Mouse (Mus musculus): Measurements from ENCODE around the gene Vwa8. TPM values are rescaled to one million over a fixed set of nuclear protein-coding genes. Genes with fewer than 3 reads are reported as not detected.

The Vwa8 gene
- polyA plus RNA-seq, 1 experiment from 2014 or later, result 6.0 TPM

DNA sequence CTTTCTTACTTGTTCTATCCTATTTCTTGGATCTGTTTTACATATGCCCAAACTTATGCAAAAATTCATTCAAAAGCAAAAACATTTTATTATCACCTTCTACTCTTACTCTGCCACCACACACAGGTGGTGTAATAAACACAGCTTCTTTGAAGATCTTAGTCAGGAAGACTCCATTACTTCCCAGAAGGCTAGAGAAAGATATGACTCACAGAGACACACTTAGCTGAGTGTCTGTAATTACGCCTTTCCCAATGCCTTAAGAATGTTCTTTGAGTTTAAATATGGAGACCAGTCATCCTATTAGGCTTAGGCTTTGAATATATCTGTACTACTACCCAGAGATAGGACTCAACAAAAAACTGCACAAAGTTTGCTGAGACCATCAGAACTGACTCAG, 338.1 kb downstream of the Vwa8 start:
- Histone ChIP-seq H3K36me3 (peaks cover 6% of the 10 kb centered on the region; the same call in 1 of the 2 replicates), H3K4me1 (replicated peaks) (no peaks in the 10 kb centered on the region), H3K27me3 (no peaks in the 10 kb centered on the region), H3K27ac (no peak overlapping the region), H3K9ac (no peak overlapping the region), H3K4me3 (replicated peaks) (no peak overlapping the region), H3K4me2 (no peak overlapping the region), H3K9me3 (replicated peaks) (no peaks in the 10 kb centered on the region)
- 69% methylated on average over 1 of the region's 1 CpGs for WGBS (ENCODE audit: insufficient replicate concordance)
- DNase-seq, result no peak
- ATAC-seq (ENCODE audit: low read depth), result no peak

DNA sequence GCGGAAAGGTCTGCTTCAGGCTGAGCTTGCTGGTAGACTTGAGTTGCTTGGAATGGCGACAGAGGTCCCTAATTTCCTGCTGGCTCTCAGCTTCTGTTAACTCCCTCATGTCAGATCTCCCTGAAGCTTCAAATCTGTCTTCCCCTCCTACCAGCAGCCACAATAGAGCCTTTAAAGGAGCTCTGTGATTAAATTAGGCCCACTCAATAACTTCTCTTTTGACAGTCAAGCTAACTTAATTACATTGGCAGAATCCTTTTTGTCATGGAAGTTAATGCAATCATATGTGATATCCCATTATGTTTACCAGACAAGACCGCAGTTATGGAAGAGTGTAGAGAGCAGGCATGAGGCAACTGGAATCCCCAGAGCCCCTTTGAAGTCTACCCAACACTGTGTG, 347.9 kb downstream of the Vwa8 start:
- no peaks in the 10 kb centered on the region for H3K27me3 ChIP-seq
- ATAC-seq (ENCODE audit: low read depth) (no peak), DNase-seq (no peak)

DNA sequence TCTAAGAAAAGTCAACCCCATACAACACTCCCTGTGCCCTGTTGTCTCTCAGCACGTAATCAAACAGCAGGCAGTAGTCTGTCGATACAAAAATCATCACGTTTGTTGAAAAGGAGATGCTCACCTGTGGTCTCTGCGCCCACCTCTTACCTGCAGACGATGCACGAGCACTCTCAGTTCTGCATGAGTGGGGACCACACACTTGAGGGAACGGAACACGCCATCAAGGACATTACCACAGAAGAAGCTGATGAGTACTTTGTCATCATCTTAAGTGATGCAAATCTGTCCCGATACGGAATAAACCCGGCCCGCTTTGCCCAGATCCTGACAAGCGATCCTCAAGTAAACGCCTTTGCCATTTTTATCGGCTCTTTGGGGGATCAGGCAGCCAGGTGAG, 349.2 kb downstream of the Vwa8 start:
- Histone ChIP-seq H3K27ac (no peak overlapping the region), H3K4me3 (replicated peaks) (no peak overlapping the region), H3K36me3 (no peaks in the 10 kb centered on the region), H3K4me1 (replicated peaks) (no peaks in the 10 kb centered on the region), H3K9me3 (replicated peaks) (no peaks in the 10 kb centered on the region), H3K9ac (no peak overlapping the region), H3K4me2 (no peak overlapping the region), H3K27me3 (no peaks in the 10 kb centered on the region)
- 84% methylated on average over 15 of the region's 15 CpGs for WGBS (ENCODE audit: insufficient replicate concordance)
- DNase-seq, result no peak
- no peak for ATAC-seq (ENCODE audit: low read depth)

More for the DNA sequence above, 347.9 kb downstream of the Vwa8 start:
- no peak overlapping the region for H3K4me3 ChIP-seq (replicated peaks)
- H3K9ac ChIP-seq, result no peak overlapping the region
- 67% methylated on average over 3 of the region's 3 CpGs for WGBS (ENCODE audit: insufficient replicate concordance)
- no peak overlapping the region for H3K4me2 ChIP-seq
- H3K9me3 ChIP-seq (replicated peaks), result no peaks in the 10 kb centered on the region
- no peaks in the 10 kb centered on the region for H3K36me3 ChIP-seq
- H3K27ac ChIP-seq, result no peak overlapping the region
- H3K4me1 ChIP-seq (replicated peaks), result no peaks in the 10 kb centered on the region

DNA sequence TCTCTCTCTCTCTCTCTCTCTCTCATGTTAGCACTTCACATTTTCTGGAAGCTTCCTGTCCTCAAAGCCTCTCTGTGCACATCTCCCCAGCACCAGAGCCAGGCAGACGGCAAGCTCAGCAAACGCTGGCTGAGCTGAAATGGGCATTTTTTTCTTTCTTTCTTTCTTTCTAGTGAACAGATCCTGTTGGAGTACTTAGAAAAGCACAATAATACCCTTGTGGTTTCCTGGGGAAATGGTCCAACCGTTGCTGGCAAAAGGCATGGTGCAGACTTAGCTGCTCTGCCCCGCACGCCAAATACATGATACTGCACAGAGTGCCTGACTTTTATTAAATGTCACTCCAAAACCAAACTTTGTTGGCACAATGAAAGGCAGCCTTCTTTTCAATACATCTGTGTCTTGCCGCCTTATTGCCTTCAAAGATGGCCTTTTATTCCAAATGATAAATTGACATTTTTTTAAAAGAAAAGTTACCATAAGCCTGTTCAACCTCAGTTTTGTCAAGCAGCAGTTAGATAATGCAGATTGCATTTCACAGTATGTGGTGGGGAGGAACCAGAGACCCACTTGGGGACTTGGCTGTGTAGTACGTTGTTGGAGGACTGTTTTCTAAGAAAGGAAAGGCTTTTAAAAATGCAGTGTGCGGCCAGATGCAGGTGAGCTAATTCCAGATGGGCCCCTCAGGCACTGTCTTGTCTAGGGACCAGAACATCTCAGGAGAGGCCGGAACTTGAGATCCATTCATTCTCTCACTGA, 351.5 kb downstream of the Vwa8 start:
- Histone ChIP-seq H3K27me3 (no peaks in the 10 kb centered on the region), H3K4me1 (replicated peaks) (no peaks in the 10 kb centered on the region), H3K4me2 (no peak overlapping the region), H3K27ac (no peak overlapping the region), H3K4me3 (replicated peaks) (no peak overlapping the region), H3K9me3 (replicated peaks) (no peaks in the 10 kb centered on the region), H3K36me3 (no peaks in the 10 kb centered on the region), H3K9ac (no peak overlapping the region)
- 38% methylated on average over 9 of the region's 9 CpGs for WGBS (ENCODE audit: insufficient replicate concordance)
- no peak for ATAC-seq (ENCODE audit: low read depth)
- DNase-seq, result no peak

DNA sequence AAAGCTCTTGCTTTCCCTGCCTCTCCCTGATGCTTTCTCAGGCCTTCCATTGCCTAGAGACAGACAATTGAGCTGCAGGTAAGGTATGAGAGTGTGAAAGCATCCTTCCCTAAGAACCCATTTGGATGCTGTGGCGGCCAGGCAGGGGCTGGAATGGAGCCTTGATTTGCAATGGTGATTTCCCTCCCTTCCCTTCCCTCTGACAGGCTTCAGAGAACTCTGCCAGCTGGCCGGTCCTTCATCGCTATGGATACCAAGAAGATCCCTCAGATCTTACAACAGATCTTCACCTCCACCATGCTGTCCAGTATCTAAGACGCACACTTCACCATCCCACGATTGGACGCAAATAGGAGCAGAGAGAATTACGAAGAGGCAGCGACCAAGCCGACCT, 352.0 kb downstream of the Vwa8 start:
- 75% methylated on average over 9 of the region's 9 CpGs for WGBS (ENCODE audit: insufficient replicate concordance)
- Histone ChIP-seq H3K9ac (no peak overlapping the region), H3K36me3 (no peaks in the 10 kb centered on the region), H3K4me1 (replicated peaks) (no peaks in the 10 kb centered on the region), H3K27me3 (no peaks in the 10 kb centered on the region), H3K4me2 (no peak overlapping the region), H3K9me3 (replicated peaks) (no peaks in the 10 kb centered on the region), H3K4me3 (replicated peaks) (no peak overlapping the region), H3K27ac (no peak overlapping the region)
- DNase-seq (no peak), ATAC-seq (ENCODE audit: low read depth) (no peak)

DNA sequence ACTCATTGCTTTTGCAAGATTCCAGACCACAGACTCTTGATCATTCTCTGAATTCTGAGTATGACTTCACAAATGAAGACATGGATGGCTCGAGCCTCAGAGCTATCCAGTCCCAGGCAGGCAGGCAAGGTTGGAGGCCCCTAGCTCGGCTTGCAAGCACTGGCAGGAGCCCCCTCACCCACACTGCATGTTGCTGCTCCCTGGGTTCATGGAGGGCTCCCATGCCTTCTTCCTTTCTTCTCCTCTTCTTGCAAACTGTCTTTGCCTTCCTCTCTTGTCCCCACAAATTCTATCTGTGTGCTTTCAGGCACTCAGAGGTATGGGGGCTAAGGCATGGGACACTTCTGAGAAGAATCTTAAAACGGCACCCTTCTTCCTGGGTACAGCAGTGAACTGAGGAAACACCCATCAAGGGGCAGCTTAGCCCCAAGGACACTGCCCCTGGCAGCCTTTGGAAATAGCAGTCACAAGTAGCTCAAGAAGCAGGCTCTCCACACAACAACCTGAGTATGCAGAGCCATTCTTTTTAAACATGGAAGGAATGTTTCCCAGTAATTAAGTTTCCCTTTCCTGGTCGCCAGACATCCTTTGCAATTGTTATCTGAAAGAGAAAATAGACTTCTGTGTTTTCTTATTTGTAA, 354.0 kb downstream of the Vwa8 start:
- no peaks in the 10 kb centered on the region for H3K4me1 ChIP-seq (replicated peaks)
- no peaks in the 10 kb centered on the region for H3K27me3 ChIP-seq
- no peak overlapping the region for H3K4me3 ChIP-seq (replicated peaks)
- WGBS (ENCODE audit: insufficient replicate concordance), result 45% methylated on average over 4 of the region's 4 CpGs
- no peaks in the 10 kb centered on the region for H3K36me3 ChIP-seq
- no peak overlapping the region for H3K4me2 ChIP-seq
- DNase-seq, result no peak
- H3K9ac ChIP-seq, result no peak overlapping the region
- no peak for ATAC-seq (ENCODE audit: low read depth)
- no peaks in the 10 kb centered on the region for H3K9me3 ChIP-seq (replicated peaks)
- H3K27ac ChIP-seq, result no peak overlapping the region

DNA sequence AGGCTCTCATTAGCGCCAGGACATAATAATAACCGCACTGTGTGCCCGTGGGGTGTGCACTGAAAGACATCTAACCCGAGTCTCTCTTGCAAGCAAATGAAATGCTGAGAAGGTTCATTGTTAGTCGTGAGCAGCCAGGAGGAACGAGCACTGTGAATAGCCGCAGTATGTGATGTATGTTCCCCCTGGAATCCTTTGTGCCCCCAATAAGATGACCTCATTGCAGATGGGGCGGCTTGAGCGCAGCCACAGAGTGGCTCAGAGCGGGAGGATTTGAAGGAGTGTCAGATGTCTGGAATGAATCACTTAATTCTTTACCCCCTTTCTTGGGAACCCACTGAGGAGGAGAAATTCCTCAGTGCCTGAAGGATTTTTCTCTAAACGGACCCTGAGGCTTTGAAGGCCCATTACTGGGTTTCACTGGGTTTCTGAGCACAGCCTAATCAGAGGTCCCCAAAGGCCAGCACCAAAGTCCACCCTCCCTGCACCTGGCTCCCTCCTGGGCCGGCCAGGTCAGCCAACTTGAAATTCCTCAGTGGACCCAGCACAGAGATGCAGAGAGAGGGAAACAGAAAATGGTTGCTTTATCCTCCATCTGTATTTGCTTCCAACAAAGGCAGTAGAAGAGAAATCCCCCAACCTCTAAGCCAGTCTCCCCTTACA, 354.8 kb downstream of the Vwa8 start:
- 63% methylated on average over 12 of the region's 12 CpGs for WGBS (ENCODE audit: insufficient replicate concordance)
- no peak overlapping the region for H3K9ac ChIP-seq
- DNase-seq, result no peak
- H3K27ac ChIP-seq, result no peak overlapping the region
- no peak for ATAC-seq (ENCODE audit: low read depth)
- no peaks in the 10 kb centered on the region for H3K36me3 ChIP-seq
- no peaks in the 10 kb centered on the region for H3K27me3 ChIP-seq
- H3K4me2 ChIP-seq, result no peak overlapping the region
- no peaks in the 10 kb centered on the region for H3K4me1 ChIP-seq (replicated peaks)
- no peaks in the 10 kb centered on the region for H3K9me3 ChIP-seq (replicated peaks)
- no peak overlapping the region for H3K4me3 ChIP-seq (replicated peaks)

DNA sequence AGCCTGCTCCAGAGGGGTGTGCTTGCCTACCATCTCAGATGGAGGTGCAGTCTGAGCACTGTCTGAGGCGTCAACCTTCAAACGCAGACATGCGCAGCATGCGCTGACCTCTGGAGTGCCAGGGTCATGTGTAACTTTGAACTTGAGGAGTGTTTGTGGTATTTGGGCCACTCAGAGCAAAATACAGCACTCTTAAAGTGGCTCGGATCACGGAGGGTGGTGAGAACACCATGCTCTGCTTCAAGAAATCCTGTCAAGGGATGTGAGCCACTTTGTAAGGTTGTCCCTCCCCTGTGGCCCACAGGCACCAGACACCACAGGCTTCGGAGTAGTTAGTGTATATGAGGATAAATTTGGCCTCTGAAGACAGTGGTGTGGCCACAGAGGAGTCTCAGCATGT, 356.0 kb downstream of the Vwa8 start:
- no peak overlapping the region for H3K27ac ChIP-seq
- no peak for ATAC-seq (ENCODE audit: low read depth)
- H3K4me2 ChIP-seq, result no peak overlapping the region
- H3K4me3 ChIP-seq (replicated peaks), result no peak overlapping the region
- H3K27me3 ChIP-seq, result no peaks in the 10 kb centered on the region
- no peaks in the 10 kb centered on the region for H3K4me1 ChIP-seq (replicated peaks)
- no peaks in the 10 kb centered on the region for H3K36me3 ChIP-seq
- no peak overlapping the region for H3K9ac ChIP-seq
- 84% methylated on average over 7 of the region's 7 CpGs for WGBS (ENCODE audit: insufficient replicate concordance)
- DNase-seq, result no peak
- no peaks in the 10 kb centered on the region for H3K9me3 ChIP-seq (replicated peaks)

DNA sequence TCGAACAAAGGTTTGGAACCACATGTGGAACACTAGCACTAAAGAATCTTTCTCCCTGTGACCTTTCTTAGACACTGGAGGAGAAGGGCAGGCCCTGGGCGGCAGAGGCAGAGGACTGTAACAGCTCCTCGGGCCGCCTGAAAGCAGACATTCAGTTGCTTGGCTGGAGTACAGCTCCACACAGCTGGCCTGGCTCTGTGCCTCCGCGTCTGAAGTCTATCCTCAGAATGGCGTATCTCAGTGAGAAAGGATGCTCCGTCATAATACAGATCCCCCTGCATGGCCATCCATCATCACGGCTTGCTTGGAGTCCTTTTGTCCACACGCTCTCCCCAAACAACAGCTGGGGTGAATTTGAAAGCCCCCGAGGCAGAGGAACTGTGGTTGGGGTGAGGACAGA, 357.4 kb downstream of the Vwa8 start:
- Histone ChIP-seq H3K9me3 (replicated peaks) (no peaks in the 10 kb centered on the region), H3K27ac (no peak overlapping the region), H3K27me3 (no peaks in the 10 kb centered on the region), H3K4me3 (replicated peaks) (no peak overlapping the region), H3K4me1 (replicated peaks) (no peaks in the 10 kb centered on the region), H3K9ac (no peak overlapping the region), H3K36me3 (no peaks in the 10 kb centered on the region), H3K4me2 (no peak overlapping the region)
- ATAC-seq (ENCODE audit: low read depth), result no peak
- whole genome bisulfite sequencing (ENCODE audit: insufficient replicate concordance), result 74% methylated on average over 11 of the region's 11 CpGs
- DNase-seq, result no peak

DNA sequence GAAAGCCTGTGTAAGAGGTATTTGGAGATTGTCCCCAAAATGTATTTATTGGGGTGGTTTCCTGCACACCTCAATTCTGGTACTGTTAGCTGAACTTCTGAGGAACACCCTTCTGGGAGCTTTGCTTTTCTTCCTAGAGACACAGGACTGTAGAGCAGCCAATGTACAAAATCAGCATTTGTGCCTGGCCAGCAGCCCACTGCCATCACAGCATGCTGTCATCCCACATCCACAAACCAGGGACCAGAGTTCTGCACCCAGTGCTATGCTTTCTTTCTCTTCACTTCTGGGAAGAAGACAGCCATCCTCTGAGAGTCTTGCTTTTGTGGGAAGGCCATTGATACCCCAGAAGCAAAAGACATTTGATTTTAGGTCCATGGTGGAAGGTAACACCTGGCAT, 359.6 kb downstream of the Vwa8 start:
- H3K36me3 ChIP-seq, result no peaks in the 10 kb centered on the region

DNA sequence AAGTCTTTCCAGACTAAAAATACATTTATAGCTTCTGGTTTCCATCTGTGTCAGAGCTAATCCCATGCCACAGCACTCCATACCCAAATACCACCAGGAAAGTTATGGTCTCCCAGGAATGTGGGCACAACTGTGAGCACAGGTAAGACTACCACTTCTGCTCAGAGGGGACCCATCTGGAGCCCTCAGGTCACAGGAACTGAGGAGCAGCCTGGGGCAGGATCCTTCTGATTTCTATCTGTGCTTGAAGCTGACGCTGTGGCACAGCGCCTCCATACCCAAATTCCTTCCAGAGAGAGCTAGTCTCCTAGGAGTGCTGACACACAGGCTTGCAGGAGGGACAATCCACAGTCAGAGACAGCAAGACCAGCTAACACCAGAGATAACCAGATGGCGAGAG, 361.0 kb downstream of the Vwa8 start:
- no peaks in the 10 kb centered on the region for H3K9me3 ChIP-seq (replicated peaks)
- no peak overlapping the region for H3K9ac ChIP-seq
- no peak overlapping the region for H3K27ac ChIP-seq
- no peaks in the 10 kb centered on the region for H3K27me3 ChIP-seq
- 67% methylated on average over 3 of the region's 3 CpGs for WGBS (ENCODE audit: insufficient replicate concordance)
- H3K4me1 ChIP-seq (replicated peaks), result no peaks in the 10 kb centered on the region
- DNase-seq, result no peak
- no peak overlapping the region for H3K4me3 ChIP-seq (replicated peaks)
- H3K4me2 ChIP-seq, result no peak overlapping the region
- ATAC-seq (ENCODE audit: low read depth), result no peak
- H3K36me3 ChIP-seq, result no peaks in the 10 kb centered on the region

More for the DNA sequence above, 359.6 kb downstream of the Vwa8 start:
- DNase-seq, result no peak
- no peaks in the 10 kb centered on the region for H3K27me3 ChIP-seq
- ATAC-seq (ENCODE audit: low read depth), result no peak
- no peaks in the 10 kb centered on the region for H3K4me1 ChIP-seq (replicated peaks)
- no peak overlapping the region for H3K9ac ChIP-seq
- H3K4me3 ChIP-seq (replicated peaks), result no peak overlapping the region
- H3K9me3 ChIP-seq (replicated peaks), result no peaks in the 10 kb centered on the region
- H3K27ac ChIP-seq, result no peak overlapping the region
- no peak overlapping the region for H3K4me2 ChIP-seq

Measured in liver, embryonic 13.5 days (tissue).